ENCODE assay signal across 8 mouse cellular contexts in genomic region chr19:57136228-57136627, GRCm38 (mm10).
DNase-seq lines count a peak whose midpoint lies in the region; ATAC-seq lines count a peak whose summit lies in the region.

No protein-coding gene starts in this region.

- H3K27ac ChIP-seq in midbrain, embryonic 13.5 days = no peak overlapping the region
- peak overlapping the region; percentile 55; the same call in 1 of the 2 replicates for H3K27ac ChIP-seq in stomach, embryonic 16.5 days (ENCODE audit: low read length)

- H3K27me3 ChIP-seq in midbrain, embryonic 13.5 days = no peaks in the 10 kb centered on the region
- no peaks in the 10 kb centered on the region for H3K27me3 ChIP-seq in stomach, embryonic 16.5 days (ENCODE audit: control insufficient read depth, insufficient read depth, low read length)

- H3K9ac ChIP-seq in midbrain, embryonic 13.5 days (replicated peaks) = no peak overlapping the region
- H3K9ac ChIP-seq in stomach, embryonic 16.5 days (ENCODE audit: low read length) = no peak overlapping the region

- no peak overlapping the region for H3K4me2 ChIP-seq in midbrain, embryonic 13.5 days (replicated peaks)
- no peak overlapping the region for H3K4me2 ChIP-seq in stomach, embryonic 16.5 days (ENCODE audit: low read depth, low read length)

- peaks cover 20% of the 10 kb centered on the region for H3K4me1 ChIP-seq in midbrain, embryonic 13.5 days (replicated peaks)
- peaks cover 16% of the 10 kb centered on the region for H3K4me1 ChIP-seq in stomach, embryonic 16.5 days (ENCODE audit: control insufficient read depth, insufficient read depth, low read length)

- peak; percentile 46; the same call in 1 of the 2 replicates for ATAC-seq in midbrain, embryonic 13.5 days
- ATAC-seq in stomach, embryonic 16.5 days (ENCODE audit: insufficient read depth, low FRiP score) = peak; percentile 33; the same call in 1 of the 2 replicates

- no peaks in the 10 kb centered on the region for H3K36me3 ChIP-seq in midbrain, embryonic 13.5 days
- H3K36me3 ChIP-seq in stomach, embryonic 16.5 days (ENCODE audit: control insufficient read depth, insufficient read depth, low read length) = no peaks in the 10 kb centered on the region

- DNase-seq in layer of hippocampus, adult 11-12 months (ENCODE audit: low spot score) = peak; percentile 63
- no peak for DNase-seq in layer of hippocampus, postnatal 36 days
- DNase-seq in adrenal gland, adult (ENCODE audit: inconsistent age in 2 of 2, low spot score in 1 of 2) = peak; percentile 81 to 94
- DNase-seq in embryo, embryonic 10 days (ENCODE audit: low spot score) = peak; percentile 91
- peak; percentile 62 to 79 for DNase-seq in heart, adult 9 months (ENCODE audit: low spot score in 2 of 2)
- DNase-seq in layer of hippocampus, postnatal 10 days (ENCODE audit: low spot score in 2 of 2) = peak; percentile 74 to 75

- 31% methylated on average over 7 of the region's 7 CpGs for WGBS in midbrain, embryonic 13.5 days
- 52% methylated on average over 7 of the region's 7 CpGs for WGBS in stomach, embryonic 16.5 days

- no peaks in the 10 kb centered on the region for H3K9me3 ChIP-seq in midbrain, embryonic 13.5 days
- H3K9me3 ChIP-seq in stomach, embryonic 16.5 days (replicated peaks; ENCODE audit: control insufficient read depth, low read length) = no peaks in the 10 kb centered on the region

- H3K4me3 ChIP-seq in midbrain, embryonic 13.5 days (replicated peaks) = no peak overlapping the region
- no peak overlapping the region for H3K4me3 ChIP-seq in stomach, embryonic 16.5 days (replicated peaks; ENCODE audit: low read length)

Comparison
In these comparisons a context has a peak if more than half of its experiments do, and no peak if none do; other contexts are left out.
1. DNase-seq: peak in layer of hippocampus, adult 11-12 months (single experiment), adrenal gland, adult (2 of 2), embryo, embryonic 10 days (single experiment), heart, adult 9 months (2 of 2) and layer of hippocampus, postnatal 10 days (2 of 2); none in layer of hippocampus, postnatal 36 days (0 of 2).